Mouse (Mus musculus) urinary bladder, postnatal 14 days (tissue): ENCODE data around the gene Lasp1.
"Not testable (repeated sequence)": the region's sequence is repeated elsewhere in the genome, so short reads cannot be mapped to it uniquely, and the experiment has no call there.

ENCODE experiments used
- DNase-seq: peaks from one replicate; pipeline ENCODE4 v3.0.0; 2021; ENCODE audit warnings: low spot score

Lasp1 gene

DNA sequence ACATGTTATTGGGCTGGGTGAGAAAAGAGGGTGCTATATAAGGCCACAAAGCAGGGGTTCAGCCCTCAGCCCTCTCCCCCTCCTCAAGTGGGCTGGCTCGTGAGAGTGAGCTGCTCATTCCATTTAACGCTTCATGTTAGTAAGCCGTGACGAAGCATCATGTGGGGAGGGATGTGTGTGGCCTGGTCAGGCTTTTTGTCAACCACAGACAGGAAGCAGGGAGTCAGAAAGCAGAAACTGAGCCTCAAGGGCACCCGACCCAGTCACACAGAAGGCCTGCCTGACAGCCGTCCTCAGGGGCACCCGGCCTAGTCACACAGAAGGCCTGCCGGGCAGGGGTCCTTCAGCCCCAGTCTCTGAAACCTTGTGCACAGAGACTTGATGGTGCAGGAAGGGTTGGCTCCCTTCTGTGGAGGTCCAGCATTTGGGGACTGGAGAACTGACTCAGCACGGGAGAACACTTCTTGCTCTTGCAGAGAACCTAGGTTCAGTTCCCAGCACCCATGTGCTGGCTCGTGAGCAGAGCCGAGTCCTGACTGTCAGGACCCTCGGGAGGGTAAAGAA lies 31.2 kb downstream of the Lasp1 start:
- DNase-seq, result no peak

DNA sequence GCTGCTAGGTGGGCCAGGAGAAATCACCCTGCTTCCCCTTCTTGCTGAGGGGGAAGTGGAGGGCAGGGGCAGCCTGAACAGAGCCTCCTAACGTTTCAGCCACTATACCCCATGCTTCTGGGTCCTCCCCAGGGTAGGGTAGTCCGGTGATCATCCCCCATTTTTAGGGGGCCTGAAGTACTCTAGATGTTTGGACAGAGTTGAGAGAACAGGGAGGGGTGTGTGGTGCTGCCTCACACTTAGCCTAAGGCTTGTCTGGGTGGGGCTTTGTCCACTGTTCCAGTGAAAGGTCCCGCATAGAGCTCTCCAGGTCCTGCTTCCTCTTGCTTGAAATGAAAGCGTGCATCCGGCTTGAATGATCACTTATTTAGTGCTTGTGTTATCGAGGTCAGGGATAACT lies 31.7 kb downstream of the Lasp1 start:
- no peak for DNase-seq

DNA sequence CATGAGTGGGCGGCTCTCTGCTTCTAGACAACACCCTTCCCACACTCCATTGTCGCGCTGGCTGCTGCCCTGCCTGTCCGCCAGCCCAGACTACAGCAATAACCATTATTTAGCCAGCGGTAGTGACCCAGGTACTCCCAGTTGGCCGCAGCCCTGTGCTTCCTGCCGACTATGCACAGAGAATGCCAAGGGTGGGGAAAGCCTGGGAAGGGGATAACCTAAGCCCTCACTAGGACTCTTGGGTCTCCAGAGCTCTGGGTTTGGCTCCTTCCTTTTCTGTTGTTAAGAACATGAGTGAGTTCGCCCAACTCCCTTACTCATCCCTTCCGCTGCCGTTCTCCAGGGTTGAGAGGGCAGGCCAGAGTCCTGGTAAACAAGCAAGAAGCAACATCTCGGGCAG lies 33.2 kb downstream of the Lasp1 start:
- DNase-seq, result no peak

DNA sequence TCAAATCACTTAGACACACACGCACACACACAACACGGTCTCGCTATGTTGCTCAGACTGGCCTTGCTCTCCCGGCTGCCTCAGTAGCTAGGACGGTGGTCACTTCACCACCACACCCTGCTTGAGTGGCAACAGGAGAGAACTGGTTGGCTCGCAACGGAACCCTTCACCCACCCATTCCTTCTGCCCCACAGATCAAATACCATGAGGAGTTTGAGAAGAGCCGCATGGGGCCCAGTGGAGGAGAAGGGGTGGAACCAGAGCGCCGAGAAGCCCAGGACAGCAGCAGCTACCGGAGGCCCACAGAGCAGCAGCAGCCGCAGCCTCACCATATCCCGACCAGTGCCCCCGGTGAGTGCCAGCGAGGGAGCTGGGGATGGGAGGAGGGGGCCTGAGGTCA lies 34.6 kb downstream of the Lasp1 start:
- no peak for DNase-seq

DNA sequence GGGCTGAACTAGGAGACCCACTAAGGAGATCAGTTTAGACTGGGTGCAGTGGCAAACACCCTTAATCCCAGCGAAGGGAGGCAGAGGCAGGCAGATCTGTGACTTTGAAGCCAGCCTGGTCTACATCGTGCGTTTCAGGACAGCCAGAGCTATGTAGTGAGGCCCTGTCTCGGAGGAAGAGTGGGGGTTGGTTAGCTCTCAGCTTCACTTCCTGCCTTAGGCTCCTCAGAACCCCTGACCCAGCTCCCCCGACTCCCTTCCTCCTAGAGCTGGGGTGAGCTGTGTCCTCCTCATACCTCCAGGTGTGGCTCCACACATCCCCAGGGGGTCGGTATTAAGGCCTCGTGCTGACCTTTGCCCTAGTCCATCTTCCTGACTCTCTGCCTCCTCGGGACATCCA lies 37.7 kb downstream of the Lasp1 start:
- no peak for DNase-seq

DNA sequence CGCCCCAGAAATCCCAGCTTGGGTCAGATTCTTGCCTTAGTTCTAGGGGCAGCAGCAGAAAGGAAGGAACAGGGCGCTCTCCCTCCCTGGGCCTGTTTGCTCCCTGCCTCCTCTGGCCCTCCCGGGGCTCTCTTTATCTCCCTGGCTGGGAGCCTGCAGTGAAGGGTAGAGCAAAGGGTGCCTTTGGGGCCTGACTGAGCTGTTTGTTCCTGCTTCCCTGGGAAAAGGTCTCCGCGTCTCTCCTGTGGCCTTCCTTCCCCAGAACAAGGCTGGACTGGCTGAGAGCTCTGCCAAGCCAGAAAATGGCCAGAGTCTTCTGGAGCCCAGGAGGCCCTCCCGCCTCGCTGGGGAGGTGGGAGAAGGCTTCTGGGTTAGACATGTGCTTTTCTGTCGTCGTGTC lies 38.3 kb downstream of the Lasp1 start:
- not testable (repeated sequence) for DNase-seq

DNA sequence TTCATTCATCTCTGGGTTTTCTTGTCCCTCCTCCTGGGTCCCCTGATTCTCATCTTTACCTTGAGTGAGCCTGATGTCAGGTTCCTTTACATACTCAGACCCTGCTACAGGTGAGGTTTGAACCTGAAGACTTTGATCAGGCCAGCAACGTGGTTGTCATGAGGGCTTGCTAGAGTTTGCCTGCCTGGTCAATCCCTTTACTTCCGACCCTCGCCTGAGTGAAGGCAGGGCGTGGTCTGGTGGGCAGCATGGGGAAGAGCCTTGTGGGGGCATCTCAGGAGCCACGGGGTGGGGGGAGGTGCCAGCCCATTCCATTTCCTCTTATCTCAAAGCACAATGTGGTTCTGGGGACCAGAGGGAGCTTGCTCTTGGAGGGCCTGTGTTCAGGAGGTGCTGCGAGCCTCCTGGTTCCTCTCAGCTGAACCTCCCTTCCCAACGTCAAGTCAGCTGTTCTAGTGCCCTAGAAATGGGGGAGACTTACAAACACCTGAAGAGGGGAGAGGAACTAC lies 38.9 kb downstream of the Lasp1 start:
- DNase-seq, result no peak

DNA sequence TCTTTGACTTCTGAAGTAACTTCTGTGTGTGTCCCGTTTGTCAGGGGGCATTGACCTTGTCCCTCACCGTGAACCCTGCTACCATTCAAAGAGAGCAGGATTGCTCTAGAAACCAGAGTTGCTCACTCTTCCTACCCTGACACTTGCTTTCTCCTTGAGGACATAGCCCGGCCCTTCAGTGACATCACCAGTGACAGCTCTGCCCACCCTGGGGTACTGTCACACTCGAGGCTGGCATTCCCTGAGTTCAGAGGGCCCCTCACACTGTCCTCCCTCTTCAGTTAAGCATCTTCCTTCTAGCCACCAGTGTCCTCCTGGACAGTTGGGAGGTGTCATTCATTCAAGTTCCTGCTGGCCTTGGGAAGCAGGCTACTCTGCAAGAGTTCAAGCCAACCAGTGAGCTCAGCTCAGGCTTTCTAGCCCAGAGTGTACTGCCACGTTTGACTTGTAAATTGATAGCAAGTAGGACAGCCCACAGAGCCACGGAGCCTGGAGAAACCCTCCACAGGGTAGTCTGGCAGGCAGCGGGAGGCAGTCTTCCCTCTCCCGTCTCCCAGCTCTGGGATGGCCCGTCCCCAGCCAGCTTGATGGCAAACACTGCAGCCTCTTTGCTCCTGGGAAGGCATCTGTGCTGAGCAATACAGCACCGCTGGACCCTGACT lies 40.1 kb downstream of the Lasp1 start:
- DNase-seq, result no peak

GRCm38 (mm10) chr11:97839441-97840134 lies 40.8 kb downstream of the Lasp1 start:
- no peak for DNase-seq

DNA sequence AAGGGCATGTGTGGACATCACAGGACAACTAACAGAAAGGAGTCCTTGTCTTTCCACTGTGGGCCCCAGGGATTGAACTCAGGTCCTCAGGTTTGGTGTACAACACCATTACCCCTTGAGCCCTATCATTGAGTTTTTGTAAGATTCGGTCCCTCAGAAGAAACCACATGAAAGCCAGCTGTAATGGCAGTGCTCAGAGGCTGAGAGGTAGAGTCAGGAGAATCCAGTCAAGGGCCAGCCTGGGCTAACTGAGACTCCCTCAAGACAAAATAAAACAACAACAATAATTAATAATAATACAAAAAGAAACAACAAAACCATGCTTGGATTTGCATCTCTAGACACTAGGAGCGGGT lies 41.3 kb downstream of the Lasp1 start:
- no peak for DNase-seq

- DNase-seq, result no peak
Measured at GRCm38 (mm10) chr11:97840539-97840954, 41.7 kb downstream of the Lasp1 start, which contains the start of gene B230217C12Rik. Gene B230217C12Rik, plus strand, starts transcription at chr11:97840780.

DNA sequence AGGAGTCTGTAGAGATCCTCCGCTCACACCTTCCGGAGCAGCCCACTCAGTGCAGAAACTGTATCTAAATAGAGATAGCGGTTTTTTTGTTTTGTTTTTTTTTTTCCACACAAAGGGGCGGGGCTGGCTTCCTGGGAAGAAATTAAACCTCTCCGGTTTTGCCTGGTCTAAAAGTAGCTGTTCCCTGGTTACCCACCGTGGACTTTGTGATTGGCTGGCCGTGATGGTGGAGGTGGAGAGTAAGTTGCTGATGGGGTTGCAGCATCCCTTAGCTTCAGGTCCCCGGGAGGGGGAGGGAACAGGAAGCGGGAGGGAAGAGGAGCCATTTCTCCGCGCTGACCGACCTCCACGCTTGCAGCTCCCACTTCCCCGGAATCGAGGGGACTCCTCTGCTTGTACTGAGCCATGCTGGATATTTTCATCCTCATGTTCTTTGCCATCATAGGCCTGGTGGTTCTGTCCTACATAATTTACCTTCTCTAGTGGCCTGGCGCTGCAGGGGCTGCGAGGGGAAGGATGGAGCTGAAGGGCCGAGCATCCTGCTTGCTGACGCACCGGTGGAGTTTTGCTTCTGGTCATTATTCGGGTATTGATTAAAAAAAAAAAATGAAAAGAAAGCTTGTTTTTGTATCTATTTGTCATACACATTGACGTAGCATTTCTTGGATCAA lies 42.3 kb downstream of the Lasp1 start:
- DNase-seq, result peak; percentile 64

DNA sequence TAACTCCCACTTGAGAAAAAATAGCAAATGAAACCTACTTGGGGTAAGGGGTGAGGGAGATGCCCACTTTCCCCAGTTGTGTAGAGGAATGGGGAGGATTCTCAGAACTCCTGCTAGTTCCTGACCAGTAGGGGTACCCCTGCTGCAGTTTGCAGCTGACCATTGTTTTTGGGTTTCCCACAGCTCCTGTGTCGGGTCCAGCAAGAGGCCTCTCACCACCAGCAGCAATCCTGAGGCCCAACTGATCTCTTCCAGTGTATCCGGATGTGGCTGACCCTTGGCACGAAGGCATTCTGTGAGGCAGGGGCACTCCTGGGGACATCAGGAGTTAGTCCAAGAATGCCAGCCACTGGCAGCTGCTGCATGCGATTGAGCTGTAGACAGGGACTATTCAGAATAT lies 43.2 kb downstream of the Lasp1 start:
- DNase-seq, result no peak

GRCm38 (mm10) chr11:97850367-97850766 lies 51.6 kb downstream of the Lasp1 start:
- no peak for DNase-seq

DNA sequence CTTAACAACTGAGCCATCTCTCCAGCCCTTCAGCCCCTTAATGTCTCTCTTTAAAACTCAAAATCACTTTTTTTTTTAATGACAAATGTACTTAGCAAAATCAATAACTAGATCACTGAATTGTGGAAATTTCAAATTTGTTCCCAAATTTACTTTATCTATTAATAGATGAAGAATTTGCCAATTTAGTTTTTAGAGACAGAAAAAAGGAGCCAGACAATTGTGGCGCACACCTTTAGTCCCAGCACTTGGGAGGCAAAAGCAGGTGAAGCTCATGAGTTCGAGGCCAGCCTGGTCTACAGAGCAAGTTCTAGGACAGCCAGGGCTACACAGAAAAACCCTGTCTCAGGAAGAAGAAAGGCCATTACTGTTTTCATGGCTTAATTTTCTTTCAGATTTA lies 52.8 kb downstream of the Lasp1 start:
- no peak for DNase-seq

GRCm38 (mm10) chr11:97855473-97855872 lies 56.7 kb downstream of the Lasp1 start:
- no peak for DNase-seq

GRCm38 (mm10) chr11:97862148-97862547 lies 63.3 kb downstream of the Lasp1 start:
- DNase-seq, result no peak

DNA sequence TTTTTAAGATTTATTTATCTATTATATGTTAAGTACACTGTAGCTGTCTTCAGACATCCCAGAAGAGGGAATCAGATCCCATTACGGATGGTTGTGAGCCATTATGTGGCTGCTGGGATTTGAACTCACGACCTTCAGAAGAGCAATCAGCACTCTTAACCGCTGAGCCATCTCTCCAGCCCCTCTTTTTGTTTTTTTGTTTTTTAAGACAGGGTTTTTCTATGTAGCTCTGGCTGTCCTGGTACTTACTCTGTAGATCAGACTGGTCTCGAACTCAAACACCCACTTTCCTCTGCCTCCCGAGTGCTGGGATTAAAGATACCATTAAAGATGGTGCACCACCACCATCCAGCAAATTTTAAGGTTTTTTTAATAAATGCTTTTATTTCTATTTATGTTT lies 66.6 kb downstream of the Lasp1 start:
- no peak for DNase-seq

DNA sequence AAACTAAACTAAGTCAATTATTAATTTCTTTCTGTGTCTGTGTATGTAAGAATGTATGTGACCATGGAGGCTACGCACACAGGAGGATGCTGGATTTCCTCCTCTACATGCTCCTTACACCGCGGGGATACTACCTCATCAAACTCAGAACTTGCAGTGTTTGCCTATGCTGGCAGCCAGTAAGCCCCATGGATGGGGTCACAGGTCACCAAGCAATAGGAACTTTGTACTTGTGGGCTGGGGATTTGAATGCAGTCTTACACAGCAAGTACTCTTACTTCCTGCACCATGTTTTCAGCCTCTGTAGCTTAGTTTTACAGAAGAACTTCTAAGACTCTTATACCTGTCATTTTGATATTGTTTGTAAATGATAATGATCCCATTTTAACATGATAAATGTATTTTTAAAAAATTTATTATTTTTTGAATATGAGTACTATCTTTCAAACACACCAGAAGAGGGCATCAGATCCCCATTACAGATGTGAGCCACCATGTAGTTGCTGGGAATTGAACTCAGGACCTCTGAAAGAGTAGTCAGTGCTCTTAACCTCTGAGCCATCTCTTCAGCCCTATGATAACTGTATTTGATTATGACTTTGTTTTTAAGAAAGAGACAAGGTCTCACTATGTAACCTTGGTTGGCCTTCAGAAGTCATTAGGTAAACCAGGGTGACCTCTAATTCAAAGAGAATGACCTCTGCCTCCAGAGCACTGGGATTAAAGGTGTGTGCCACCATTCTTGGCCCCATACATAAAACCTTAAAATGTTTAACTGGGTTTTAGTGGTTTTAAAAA lies 67.5 kb downstream of the Lasp1 start:
- DNase-seq, result no peak

DNA sequence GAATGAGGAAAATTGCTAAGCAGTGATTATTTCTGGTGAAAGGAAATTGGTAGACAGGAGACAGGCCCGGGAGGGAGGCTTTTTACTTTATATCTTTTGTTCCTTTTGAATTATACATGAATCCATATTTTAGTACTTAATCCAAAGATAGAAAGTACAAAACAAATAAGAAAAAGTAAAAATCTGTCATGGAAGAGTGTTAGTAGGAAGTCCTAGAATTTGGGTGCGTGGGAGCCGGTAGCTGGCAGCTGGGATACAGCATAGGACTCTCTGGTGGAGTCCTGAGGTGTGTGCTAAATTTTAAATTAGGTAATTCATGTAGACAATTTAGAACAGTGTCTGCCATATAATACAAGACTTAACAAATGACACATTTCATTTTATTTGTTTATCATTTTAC lies 68.8 kb downstream of the Lasp1 start:
- DNase-seq, result no peak

- DNase-seq, result not testable (repeated sequence)
Measured at GRCm38 (mm10) chr11:97872378-97872777, 73.6 kb downstream of the Lasp1 start.

DNA sequence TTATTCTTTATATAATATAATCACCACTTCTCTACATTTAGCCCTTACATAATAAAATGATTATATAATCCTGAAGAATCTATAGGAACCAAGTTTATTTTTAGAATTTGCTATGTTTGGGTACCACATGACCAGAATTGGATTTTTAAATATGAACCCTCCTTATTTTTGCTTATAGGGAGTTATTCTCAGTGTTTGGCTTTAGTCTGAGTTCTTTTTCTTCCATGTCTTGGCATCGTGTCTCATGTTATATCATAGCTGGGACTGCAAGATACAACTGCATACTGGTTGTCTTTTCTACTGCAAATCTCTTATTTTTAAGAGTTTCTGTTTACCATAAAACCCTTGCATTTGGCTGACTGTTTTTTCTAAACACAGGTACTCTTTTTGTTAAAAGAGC lies 75.6 kb downstream of the Lasp1 start:
- DNase-seq, result no peak
